Mouse (Mus musculus): ENCODE measurements around the gene Adgrf1. TPM values are rescaled to one million over a fixed set of nuclear protein-coding genes. Genes with fewer than 3 reads are reported as not detected.

The Adgrf1 gene
- 0.04 and 0.08 TPM in 2 replicates for polyA plus RNA-seq (2012; rRNA removed)

DNA sequence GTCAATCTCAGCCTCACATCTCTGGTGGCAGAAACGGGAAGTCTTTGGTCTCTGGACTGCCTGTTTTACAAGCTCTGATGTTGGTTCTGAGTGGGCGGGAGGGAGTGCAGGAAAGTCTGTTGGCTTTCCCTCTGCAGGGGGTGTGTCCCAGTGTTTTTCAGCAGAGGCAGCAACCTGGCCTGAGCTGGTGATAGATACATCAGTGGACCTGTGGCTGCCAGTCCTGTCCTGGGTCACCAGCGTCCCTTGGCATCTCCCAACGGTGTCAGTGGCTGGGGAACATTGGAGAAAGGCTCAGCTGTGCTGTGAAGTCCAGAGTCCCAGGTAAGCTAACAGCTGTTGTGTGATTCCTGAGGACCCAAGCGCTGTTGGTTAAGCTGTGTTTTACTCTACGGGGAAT lies at the start of gene Adgrf1:
Adgrf1 (plus strand) TSS at position 169 of the 400 bp plus-strand sequence.
- H3K4me3 ChIP-seq (ENCODE audit: control insufficient read depth, insufficient read depth, low read length): no peak within 1 kb of the TSS
- 36% methylated on average over 6 of the region's 6 CpGs for WGBS
- no peaks in the 10 kb centered on the region for H3K36me3 ChIP-seq (ENCODE audit: control insufficient read depth, insufficient read depth, low read length)
- H3K4me1 ChIP-seq (replicated peaks; ENCODE audit: control insufficient read depth, insufficient read depth, low read length): peaks cover 8% of the 10 kb centered on the region
- TF ChIP-seq POLR2A (IDR thresholded peaks at IDR 0.05; ENCODE audit: control insufficient read depth, extremely low read depth, insufficient read depth, low read length, poor library complexity): no peak
- TF ChIP-seq CTCF (IDR thresholded peaks at IDR 0.05; ENCODE audit: borderline replicate concordance, control insufficient read depth, extremely low read depth, insufficient read depth, low read length, poor library complexity): no peak
- H3K27me3 ChIP-seq (ENCODE audit: control insufficient read depth, insufficient read depth, low read length): no peaks in the 10 kb centered on the region
- no peak for DNase-seq
- H3K27ac ChIP-seq (ENCODE audit: control insufficient read depth, insufficient read depth, low read length): no peak within 1 kb of the TSS

DNA sequence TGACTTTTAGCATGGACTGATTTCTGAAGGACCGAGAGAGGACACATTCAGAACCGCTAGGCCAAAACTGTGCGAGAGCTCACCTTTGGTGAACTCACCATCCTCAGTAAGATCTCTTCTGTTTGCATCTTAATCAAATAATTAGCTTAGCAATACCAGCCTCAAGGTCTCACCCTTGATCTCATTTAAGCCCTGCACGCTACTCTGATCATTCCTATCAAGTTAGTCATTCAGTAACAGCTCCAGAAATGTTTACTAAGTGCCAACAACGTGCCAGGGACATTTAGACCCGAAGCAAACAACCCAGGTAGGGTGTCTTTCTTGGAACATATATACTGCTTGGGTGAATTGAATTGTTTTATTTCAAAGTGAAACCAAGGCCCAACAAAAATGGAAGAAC lies 44.0 kb upstream of the Adgrf1 start:
- no peak for DNase-seq
- Histone ChIP-seq H3K27me3 (ENCODE audit: control insufficient read depth, insufficient read depth, low read length) (no peaks in the 10 kb centered on the region), H3K4me1 (replicated peaks; ENCODE audit: control insufficient read depth, insufficient read depth, low read length) (peaks cover 13% of the 10 kb centered on the region), H3K4me3 (ENCODE audit: control insufficient read depth, insufficient read depth, low read length) (no peak overlapping the region), H3K27ac (ENCODE audit: control insufficient read depth, insufficient read depth, low read length) (no peak overlapping the region), H3K36me3 (ENCODE audit: control insufficient read depth, insufficient read depth, low read length) (no peaks in the 10 kb centered on the region)
- 96% methylated on average over 6 of the region's 6 CpGs for WGBS
- TF ChIP-seq POLR2A (IDR thresholded peaks at IDR 0.05; ENCODE audit: control insufficient read depth, extremely low read depth, insufficient read depth, low read length, poor library complexity) (no peak), CTCF (IDR thresholded peaks at IDR 0.05; ENCODE audit: borderline replicate concordance, control insufficient read depth, extremely low read depth, insufficient read depth, low read length, poor library complexity) (no peak)

DNA sequence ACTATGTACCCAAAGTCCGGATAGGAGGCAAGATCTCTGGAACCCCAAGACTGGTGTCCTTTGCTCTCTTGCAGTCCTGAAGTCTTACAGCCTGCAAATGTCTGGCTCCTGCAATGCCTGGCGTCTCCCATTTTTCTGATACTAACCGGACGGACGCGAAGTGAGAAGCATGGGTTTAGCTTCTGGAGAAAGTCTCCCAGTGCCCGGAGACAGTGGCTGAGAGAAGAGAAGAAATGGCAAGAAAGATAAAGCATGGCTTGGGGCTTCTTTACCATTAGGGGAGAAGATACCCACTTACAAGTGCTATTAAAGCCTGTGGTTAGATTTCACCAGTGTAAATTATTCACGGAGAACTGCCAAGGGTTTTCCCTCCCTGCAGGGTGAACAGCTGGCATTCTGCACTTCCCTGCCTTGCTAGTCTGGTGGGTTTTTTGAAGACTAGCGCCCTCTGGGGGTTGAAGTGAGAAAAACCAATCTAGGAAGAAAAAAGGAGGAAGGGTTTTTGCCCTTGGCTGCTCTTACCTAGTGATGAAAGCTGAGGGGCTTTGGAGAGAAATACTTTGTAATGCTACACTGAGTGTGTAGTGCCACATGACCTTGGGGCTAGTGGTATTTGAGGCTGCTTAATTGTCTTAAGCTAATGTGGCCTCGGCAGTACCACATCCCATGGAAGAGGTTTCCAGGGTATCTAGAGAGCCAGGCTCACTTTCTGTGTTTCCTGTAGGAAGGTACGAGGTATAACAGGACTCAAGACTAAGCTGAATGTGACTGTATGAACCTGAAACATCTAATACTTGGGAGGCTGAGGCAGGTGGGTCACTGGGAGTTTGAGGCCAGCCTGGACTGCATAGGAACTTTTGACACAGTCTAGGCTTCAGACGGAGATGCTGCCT lies 40.3 kb upstream of the Adgrf1 start:
- H3K27me3 ChIP-seq (ENCODE audit: control insufficient read depth, insufficient read depth, low read length): no peaks in the 10 kb centered on the region
- no peak overlapping the region for H3K4me3 ChIP-seq (ENCODE audit: control insufficient read depth, insufficient read depth, low read length)
- peaks cover 32% of the 10 kb centered on the region for H3K4me1 ChIP-seq (replicated peaks; ENCODE audit: control insufficient read depth, insufficient read depth, low read length)
- 44% methylated on average over 12 of the region's 12 CpGs for WGBS
- H3K27ac ChIP-seq (ENCODE audit: control insufficient read depth, insufficient read depth, low read length): no peak overlapping the region
- H3K36me3 ChIP-seq (ENCODE audit: control insufficient read depth, insufficient read depth, low read length): no peaks in the 10 kb centered on the region
- peak; percentile 67 for DNase-seq
- TF ChIP-seq CTCF (IDR thresholded peaks at IDR 0.05; ENCODE audit: borderline replicate concordance, control insufficient read depth, extremely low read depth, insufficient read depth, low read length, poor library complexity): no peak
- TF ChIP-seq POLR2A (IDR thresholded peaks at IDR 0.05; ENCODE audit: control insufficient read depth, extremely low read depth, insufficient read depth, low read length, poor library complexity): no peak

DNA sequence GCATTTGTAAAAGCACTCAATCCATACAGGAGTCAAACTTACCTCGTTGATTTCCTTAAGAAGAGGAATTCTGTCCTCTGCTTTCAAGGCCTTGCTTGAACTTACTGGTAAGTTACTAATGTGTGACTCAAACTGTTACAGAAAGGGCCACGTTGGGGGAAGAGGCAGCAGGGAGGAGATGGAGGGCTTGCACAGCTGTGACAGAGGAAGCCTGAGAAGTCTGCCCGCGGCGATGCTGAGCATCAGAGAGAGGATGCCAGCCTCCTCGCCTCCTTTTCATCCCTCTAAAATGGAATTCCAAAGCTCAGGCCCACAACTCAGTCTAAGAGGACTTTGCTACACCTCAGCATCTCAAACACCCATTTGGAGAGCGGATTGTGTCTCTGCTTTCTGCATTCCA lies 39.3 kb upstream of the Adgrf1 start:
- Histone ChIP-seq H3K4me1 (replicated peaks; ENCODE audit: control insufficient read depth, insufficient read depth, low read length) (peaks cover 35% of the 10 kb centered on the region), H3K36me3 (ENCODE audit: control insufficient read depth, insufficient read depth, low read length) (no peaks in the 10 kb centered on the region), H3K27ac (ENCODE audit: control insufficient read depth, insufficient read depth, low read length) (no peak overlapping the region), H3K4me3 (ENCODE audit: control insufficient read depth, insufficient read depth, low read length) (no peak overlapping the region), H3K27me3 (ENCODE audit: control insufficient read depth, insufficient read depth, low read length) (no peaks in the 10 kb centered on the region)
- WGBS: 66% methylated on average over 7 of the region's 7 CpGs
- TF ChIP-seq CTCF (IDR thresholded peaks at IDR 0.05; ENCODE audit: borderline replicate concordance, control insufficient read depth, extremely low read depth, insufficient read depth, low read length, poor library complexity) (no peak), POLR2A (IDR thresholded peaks at IDR 0.05; ENCODE audit: control insufficient read depth, extremely low read depth, insufficient read depth, low read length, poor library complexity) (no peak)
- DNase-seq: peak; percentile 28

DNA sequence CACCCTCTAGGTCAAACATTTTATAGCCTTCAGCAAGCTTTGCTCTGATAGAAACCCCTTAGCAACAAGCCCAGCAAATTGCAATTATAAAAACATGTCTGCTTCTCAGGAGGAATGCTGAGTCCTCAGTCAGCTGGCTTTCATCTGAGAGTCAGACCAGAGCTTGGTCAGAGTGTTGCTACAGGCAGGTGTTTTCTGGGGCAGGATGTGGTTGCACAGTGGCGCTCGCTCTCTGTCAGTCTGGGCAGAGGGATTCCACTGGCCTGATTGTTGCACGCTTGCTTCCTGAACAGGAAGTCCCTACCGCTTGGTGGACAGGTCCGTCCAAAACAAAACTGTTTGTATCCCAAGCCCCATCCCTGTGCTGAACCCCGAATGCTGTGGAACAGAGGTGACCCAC lies 37.4 kb upstream of the Adgrf1 start:
- 0 out of 2 replicates have a peak overlapping the region, but pooled peaks have one; percentile 10 for H3K4me3 ChIP-seq (ENCODE audit: control insufficient read depth, insufficient read depth, low read length)
- 4% methylated on average over 6 of the region's 6 CpGs for WGBS
- H3K4me1 ChIP-seq (replicated peaks; ENCODE audit: control insufficient read depth, insufficient read depth, low read length): peaks cover 35% of the 10 kb centered on the region
- peak overlapping the region; percentile 92 for H3K27ac ChIP-seq (ENCODE audit: control insufficient read depth, insufficient read depth, low read length)
- TF ChIP-seq CTCF (IDR thresholded peaks at IDR 0.05; ENCODE audit: borderline replicate concordance, control insufficient read depth, extremely low read depth, insufficient read depth, low read length, poor library complexity) (no peak), POLR2A (IDR thresholded peaks at IDR 0.05; ENCODE audit: control insufficient read depth, extremely low read depth, insufficient read depth, low read length, poor library complexity) (no peak)
- H3K36me3 ChIP-seq (ENCODE audit: control insufficient read depth, insufficient read depth, low read length): no peaks in the 10 kb centered on the region
- peak; percentile 68 for DNase-seq
- H3K27me3 ChIP-seq (ENCODE audit: control insufficient read depth, insufficient read depth, low read length): no peaks in the 10 kb centered on the region

DNA sequence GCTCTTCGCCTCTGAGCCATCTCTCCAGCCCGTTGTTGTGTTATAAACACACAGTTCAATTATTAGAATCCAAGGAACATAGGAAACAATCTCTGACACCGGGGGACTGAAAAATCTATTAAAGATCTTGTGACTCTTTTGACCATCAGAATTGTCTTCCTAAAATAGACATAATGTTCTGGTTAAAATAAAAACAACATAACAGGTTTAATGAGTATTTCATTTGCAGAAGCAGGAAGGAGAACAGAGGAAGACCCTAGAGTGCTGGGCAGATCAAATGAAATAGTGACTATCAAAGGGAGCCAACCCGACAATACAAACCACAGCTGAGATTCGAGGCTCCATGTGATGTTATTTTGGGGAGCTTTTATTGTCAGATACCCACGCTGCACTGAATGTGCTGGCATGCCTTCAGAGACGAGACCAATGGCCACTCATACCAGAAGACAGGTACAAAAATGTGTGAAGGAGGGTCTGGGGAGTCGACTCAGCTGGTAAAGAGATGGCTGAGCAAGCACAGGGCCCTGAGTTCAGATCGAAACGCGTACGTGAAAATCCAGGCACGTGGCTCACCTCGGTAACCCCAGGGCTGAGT lies 33.4 kb upstream of the Adgrf1 start:
- Histone ChIP-seq H3K27me3 (ENCODE audit: control insufficient read depth, insufficient read depth, low read length) (no peaks in the 10 kb centered on the region), H3K27ac (ENCODE audit: control insufficient read depth, insufficient read depth, low read length) (no peak overlapping the region), H3K4me1 (replicated peaks; ENCODE audit: control insufficient read depth, insufficient read depth, low read length) (peaks cover 20% of the 10 kb centered on the region), H3K36me3 (ENCODE audit: control insufficient read depth, insufficient read depth, low read length) (no peaks in the 10 kb centered on the region), H3K4me3 (ENCODE audit: control insufficient read depth, insufficient read depth, low read length) (no peak overlapping the region)
- DNase-seq: no peak
- TF ChIP-seq POLR2A (IDR thresholded peaks at IDR 0.05; ENCODE audit: control insufficient read depth, extremely low read depth, insufficient read depth, low read length, poor library complexity) (no peak), CTCF (IDR thresholded peaks at IDR 0.05; ENCODE audit: borderline replicate concordance, control insufficient read depth, extremely low read depth, insufficient read depth, low read length, poor library complexity) (no peak)
- WGBS: 71% methylated on average over 14 of the region's 14 CpGs
